Mouse (Mus musculus) MN1 (cell line): Measurements from ENCODE around the gene Map4k3.
A peak's percentile ranks its signal among the peaks of the same experiment; 100 is the strongest.
"Not testable (repeated sequence)": the region's sequence is repeated elsewhere in the genome, so short reads cannot be mapped to it uniquely, and the experiment has no call there.

Source experiments
- DNase-seq: peaks from one replicate; pipeline ENCODE4 v3.0.0-alpha.2; 2016; ENCODE audit warnings: low spot score

Map4k3 gene

DNA sequence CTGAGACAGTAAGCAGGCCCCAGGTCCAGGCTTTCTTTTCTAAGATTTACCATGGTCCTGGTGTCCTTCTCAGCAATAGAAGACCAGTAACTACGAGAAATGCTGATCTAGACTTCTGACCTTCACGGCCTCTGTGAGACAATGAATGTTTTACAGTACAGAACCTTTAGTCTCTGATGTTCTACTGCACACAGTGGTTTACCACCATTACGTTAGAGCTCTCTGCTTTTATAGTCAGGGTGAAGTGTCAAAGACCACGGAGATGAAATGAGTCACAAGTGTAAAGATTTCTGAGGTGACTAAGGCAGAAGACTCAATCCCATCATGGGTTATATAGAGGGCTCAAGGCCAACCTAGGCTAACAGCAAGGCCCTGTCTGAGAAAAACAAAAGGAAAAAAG lies 95.9 kb downstream of the Map4k3 start:
- DNase-seq: no peak

GRCm38 (mm10) chr17:80631028-80631427 lies 97.3 kb downstream of the Map4k3 start:
- DNase-seq: no peak

DNA sequence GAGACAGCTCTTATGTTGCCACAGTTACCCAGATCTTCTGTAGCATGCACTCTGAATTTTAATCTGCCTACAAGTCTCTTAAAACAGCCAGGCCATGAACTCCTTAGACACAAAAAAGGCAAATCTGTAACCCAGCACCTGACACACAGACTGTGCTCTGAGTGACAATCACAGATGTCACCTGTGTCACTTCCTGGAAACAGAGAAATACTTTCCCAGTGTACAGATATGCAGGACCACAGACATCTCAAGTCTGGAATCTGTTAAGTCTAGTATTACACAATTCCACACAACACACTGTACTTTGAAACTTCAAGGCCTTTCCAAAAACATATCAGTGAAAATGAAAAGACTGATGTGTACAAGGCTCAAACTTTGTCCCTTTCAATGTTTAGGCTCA lies 103.3 kb downstream of the Map4k3 start:
- no peak for DNase-seq

DNA sequence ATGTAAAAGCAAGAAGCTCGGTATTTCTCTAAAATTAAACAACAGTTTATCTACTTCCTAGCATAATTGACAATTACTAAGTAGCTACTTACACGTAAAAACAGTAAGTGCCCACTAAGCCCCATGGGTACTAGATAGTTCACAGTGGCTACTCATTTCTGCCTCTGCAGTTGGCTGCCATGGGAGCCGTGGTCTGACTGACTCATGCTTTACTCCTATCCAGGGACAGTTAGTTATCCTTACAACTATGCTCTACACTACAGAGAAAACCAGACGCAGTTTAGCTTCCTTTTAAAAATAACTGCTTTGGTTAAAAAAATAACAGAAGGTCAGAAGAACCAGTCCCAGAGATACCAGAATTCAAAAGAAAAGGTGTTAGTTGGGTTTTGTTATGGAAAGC lies 106.6 kb downstream of the Map4k3 start:
- no peak for DNase-seq

GRCm38 (mm10) chr17:80620786-80621423 lies 107.4 kb downstream of the Map4k3 start:
- peak; percentile 57 for DNase-seq

- no peak for DNase-seq
Observed at GRCm38 (mm10) chr17:80619556-80619955, 108.7 kb downstream of the Map4k3 start.

DNA sequence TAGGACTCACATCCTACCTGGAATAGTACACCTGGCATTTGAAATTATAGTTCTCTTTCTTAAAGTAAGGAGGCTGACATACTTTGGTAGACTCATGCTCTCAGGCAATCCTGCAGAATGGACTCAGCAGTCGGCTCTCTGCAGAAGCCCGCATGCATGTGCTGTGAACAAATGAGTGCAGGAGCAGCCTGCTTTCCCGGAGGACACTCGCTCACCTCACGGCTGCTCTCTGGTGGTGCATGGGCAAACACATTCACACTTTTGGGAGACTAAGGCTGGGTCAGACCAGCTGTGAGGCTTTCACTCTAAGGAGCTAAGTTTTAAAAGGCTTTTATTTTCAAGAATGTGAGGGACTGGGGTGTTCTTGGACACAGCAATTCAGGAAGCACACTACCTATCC lies 109.4 kb downstream of the Map4k3 start:
- DNase-seq: no peak

DNA sequence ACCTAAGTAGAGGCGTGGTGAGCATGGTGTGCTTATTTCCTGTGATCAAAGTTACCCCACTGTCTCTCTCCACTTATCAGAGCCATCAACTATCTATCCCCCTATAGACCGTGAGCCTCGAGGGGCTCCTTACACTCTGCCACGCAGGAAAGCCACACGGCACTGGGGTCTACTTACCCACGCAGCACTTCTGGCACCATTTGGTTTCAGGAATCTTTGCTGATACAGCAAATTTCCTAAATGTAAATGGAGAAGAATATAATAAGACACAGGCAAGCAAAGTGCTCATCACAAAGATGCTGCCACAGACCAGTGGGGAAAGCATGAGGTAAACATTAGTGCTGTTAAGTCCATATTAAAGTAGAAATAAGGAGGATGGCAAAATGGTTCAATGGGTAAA lies 124.5 kb downstream of the Map4k3 start:
- DNase-seq: no peak

DNA sequence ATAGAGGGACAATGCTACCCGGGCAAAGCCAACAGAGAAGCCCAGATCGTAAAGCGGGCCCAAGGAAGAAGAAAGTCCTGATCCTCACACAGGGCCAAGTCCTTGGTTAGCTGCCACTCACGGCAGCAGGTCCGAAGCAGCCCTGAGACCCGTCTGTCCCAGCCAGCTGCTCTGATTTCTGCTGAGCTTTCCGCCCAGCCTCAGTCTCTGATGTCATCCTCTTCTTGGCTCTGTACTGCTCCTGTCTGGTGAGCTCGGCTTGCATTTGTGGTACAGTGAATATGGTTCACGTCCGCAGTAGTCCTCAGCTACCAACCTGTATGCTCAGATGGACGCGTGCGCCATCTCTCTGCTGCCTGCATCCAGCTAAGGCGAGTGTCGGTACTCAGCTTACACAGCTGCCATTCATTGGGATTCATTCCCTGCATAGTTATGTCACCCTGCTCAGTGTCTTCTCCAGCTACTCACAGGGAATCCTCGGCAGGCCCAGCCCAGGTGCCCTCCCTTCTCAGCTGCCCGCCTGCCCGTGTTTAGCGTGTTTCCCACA lies 125.1 kb downstream of the Map4k3 start:
- DNase-seq: no peak

- DNase-seq: no peak
Observed at GRCm38 (mm10) chr17:80601371-80601770, 126.9 kb downstream of the Map4k3 start.

GRCm38 (mm10) chr17:80583051-80583450 lies 145.2 kb downstream of the Map4k3 start:
- DNase-seq: no peak

DNA sequence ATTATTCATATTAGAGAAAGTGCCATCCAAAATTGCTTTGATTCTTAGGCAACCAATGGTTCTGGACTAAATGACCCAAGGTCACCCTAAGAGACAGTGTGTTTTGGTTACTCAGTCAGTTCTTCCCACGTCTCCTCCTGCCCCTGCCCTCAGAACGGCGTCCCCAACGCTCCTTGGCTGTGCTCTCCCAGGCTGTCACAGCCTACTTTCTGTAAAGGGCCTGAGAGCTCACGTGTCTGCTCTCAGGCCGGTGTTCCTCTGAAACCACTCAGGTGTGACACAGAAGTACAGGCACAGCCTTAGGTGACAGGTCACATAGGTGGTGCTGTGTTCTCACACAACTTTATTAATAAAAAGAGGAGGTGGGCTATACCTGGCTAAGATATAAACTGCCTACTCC lies 148.4 kb downstream of the Map4k3 start:
- DNase-seq: no peak

- no peak for DNase-seq
Observed at GRCm38 (mm10) chr17:80579089-80579488, 149.2 kb downstream of the Map4k3 start.

DNA sequence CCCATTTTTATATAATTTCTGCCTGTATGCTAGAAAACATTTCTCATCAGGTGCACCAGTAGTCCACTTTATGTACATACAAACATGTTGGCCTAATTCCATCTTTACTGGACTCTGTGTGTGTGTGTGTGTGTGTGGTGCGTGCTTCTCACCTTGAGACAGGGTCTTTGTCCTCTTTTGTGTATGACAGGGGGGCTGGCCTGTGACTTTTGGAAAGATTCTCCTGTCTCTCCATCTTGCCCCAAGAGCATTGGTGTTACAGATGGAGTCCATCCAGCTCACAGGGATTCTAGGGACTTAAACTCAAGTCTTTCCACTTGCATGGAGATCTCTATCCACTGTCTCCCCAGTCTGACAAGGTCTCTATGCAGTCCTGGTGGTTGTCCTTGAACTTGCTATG lies 150.2 kb downstream of the Map4k3 start:
- DNase-seq: no peak

GRCm38 (mm10) chr17:80577639-80578038 lies 150.6 kb downstream of the Map4k3 start, which contains the start of gene Cdkl4:
TSS of gene Cdkl4 (minus strand) at chr17:80577813.
- no peak for DNase-seq

DNA sequence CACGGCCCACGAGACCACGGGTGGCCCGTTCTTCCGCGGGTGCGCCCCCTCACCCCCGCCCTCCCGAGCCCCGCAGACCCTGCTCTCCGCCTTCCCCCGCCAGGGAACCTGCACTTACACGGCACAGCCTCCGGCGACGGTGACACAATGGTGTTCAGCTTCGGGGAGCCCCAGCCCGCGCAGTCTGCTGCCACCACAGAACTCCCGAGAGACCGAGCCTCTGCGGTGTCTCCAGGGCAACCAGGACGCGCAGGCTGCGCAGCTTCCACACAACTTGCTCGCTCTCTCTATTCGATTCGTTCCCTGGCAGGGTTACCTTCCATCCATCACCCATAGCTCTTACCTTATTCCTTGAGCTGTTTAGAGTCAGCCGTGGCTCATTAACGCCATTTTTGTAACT lies 151.1 kb downstream of the Map4k3 start:
- DNase-seq: no peak

GRCm38 (mm10) chr17:80575008-80575407 lies 153.3 kb downstream of the Map4k3 start:
- no peak for DNase-seq

GRCm38 (mm10) chr17:80574471-80574965 lies 153.8 kb downstream of the Map4k3 start:
- DNase-seq: no peak

GRCm38 (mm10) chr17:80572187-80572935 lies 155.9 kb downstream of the Map4k3 start:
- no peak for DNase-seq

- DNase-seq: no peak
Observed at GRCm38 (mm10) chr17:80571460-80571859, 156.8 kb downstream of the Map4k3 start.

GRCm38 (mm10) chr17:80569718-80570117 lies 158.6 kb downstream of the Map4k3 start:
- not testable (repeated sequence) for DNase-seq

- DNase-seq: no peak
Observed at GRCm38 (mm10) chr17:80568842-80569601, 159.3 kb downstream of the Map4k3 start.
